Mouse (Mus musculus) liver, postnatal 0 days (tissue): ENCODE data around the gene Ntng2.

ENCODE experiments used
- CTCF ChIP-seq: sonication (generic); IDR thresholded peaks from 2 replicates; pipeline ENCODE4 v1.5.1; 2016; ENCODE audit warnings: antibody characterized with exemption, low read depth
- EP300 ChIP-seq: IDR thresholded peaks from 2 replicates; pipeline ENCODE4 v1.6.1; 2016; ENCODE audit warnings: antibody characterized with exemption, low read depth, mild to moderate bottlenecking

- TF ChIP-seq CTCF (peak; percentile 82), EP300 (no peak)
Measured at GRCm38 (mm10) chr2:29237623-29238022, 15.2 kb downstream of the Ntng2 start.
